Mouse (Mus musculus) myocyte (in vitro differentiated cells): Measurements from ENCODE around the gene Cpne4. TPM values are rescaled to one million over a fixed set of nuclear protein-coding genes. Genes with fewer than 3 reads are reported as not detected.

Experiments used
- H3K27me3 ChIP-seq: one replicate; pipeline ENCODE4 v1.6.1; 2011; ENCODE audit not compliant: control insufficient read depth, insufficient read depth, insufficient read length
- H3K36me3 ChIP-seq: one replicate; pipeline ENCODE4 v1.6.1; 2011; ENCODE audit not compliant: control insufficient read depth, insufficient read depth
- H3K4me2 ChIP-seq: one replicate; pipeline ENCODE4 v1.6.1; 2011; ENCODE audit warnings: low read depth, control low read depth
- H3K4me3 ChIP-seq: one replicate; pipeline ENCODE4 v1.5.1; 2011; ENCODE audit warnings: mild to moderate bottlenecking, control low read depth, moderate library complexity
- H3K79me2 ChIP-seq: one replicate; pipeline ENCODE4 v1.6.1; 2011; ENCODE audit not compliant: control insufficient read depth, insufficient read depth
- H3ac ChIP-seq: one replicate; pipeline ENCODE4 v1.6.1; 2011; ENCODE audit not compliant: control insufficient read depth, insufficient read length
- CEBPB ChIP-seq: IDR thresholded peaks from 2 replicates; pipeline ENCODE4 v1.6.1; 2011; ENCODE audit warnings: mild to moderate bottlenecking, moderate library complexity; ENCODE audit not compliant: poor library complexity, insufficient read depth, severe bottlenecking
- E2F4 ChIP-seq: IDR thresholded peaks from one replicate; pipeline ENCODE4 v1.6.1; 2011; ENCODE audit warnings: mild to moderate bottlenecking, control low read depth, moderate library complexity; ENCODE audit not compliant: insufficient read depth
- MAX ChIP-seq: IDR thresholded peaks from one replicate; pipeline ENCODE4 v1.6.1; 2011; ENCODE audit warnings: low read depth, mild to moderate bottlenecking, control low read depth
- MYOD1 ChIP-seq, 3 experiments: IDR thresholded peaks; one replicate each; pipeline ENCODE4 v1.6.1; 2011; ENCODE audit warnings: control low read depth in 2 of 3, low read depth in 2 of 3, mild to moderate bottlenecking in 2 of 3, moderate library complexity in 1 of 3; ENCODE audit not compliant: insufficient read length in 2 of 3, control insufficient read depth in 1 of 3
- MYOG ChIP-seq, 3 experiments: IDR thresholded peaks; one replicate each; pipeline ENCODE4 v1.6.1; 2011; ENCODE audit warnings: control low read depth in 2 of 3, low read depth in 2 of 3, mild to moderate bottlenecking in 2 of 3; ENCODE audit not compliant: insufficient read length in 2 of 3, control insufficient read depth in 1 of 3, insufficient read depth in 1 of 3
- POLR2A ChIP-seq: IDR thresholded peaks from one replicate; pipeline ENCODE4 v1.6.1; 2011; ENCODE audit warnings: low read depth, mild to moderate bottlenecking, control low read depth, moderate library complexity; ENCODE audit not compliant: insufficient read length
- POLR2AphosphoS2 ChIP-seq: IDR thresholded peaks from one replicate; pipeline ENCODE4 v1.6.1; 2011; ENCODE audit warnings: low read depth, control low read depth; ENCODE audit not compliant: insufficient read length
- REST ChIP-seq: IDR thresholded peaks from one replicate; pipeline ENCODE4 v1.6.1; 2011; ENCODE audit warnings: mild to moderate bottlenecking, control low read depth, moderate library complexity; ENCODE audit not compliant: insufficient read depth, insufficient read length
- SRF ChIP-seq: IDR thresholded peaks from one replicate; pipeline ENCODE4 v1.6.1; 2011; ENCODE audit warnings: low read depth; ENCODE audit not compliant: control insufficient read depth, insufficient read length
- TCF12 ChIP-seq: IDR thresholded peaks from one replicate; pipeline ENCODE4 v1.6.1; 2011; ENCODE audit warnings: mild to moderate bottlenecking, control low read depth; ENCODE audit not compliant: poor library complexity, insufficient read depth, severe bottlenecking
- TCF3 ChIP-seq: IDR thresholded peaks from one replicate; pipeline ENCODE4 v1.6.1; 2011; ENCODE audit warnings: low read depth, control low read depth; ENCODE audit not compliant: insufficient read length
- USF1 ChIP-seq: IDR thresholded peaks from one replicate; pipeline ENCODE4 v1.6.1; 2011; ENCODE audit warnings: low read depth, mild to moderate bottlenecking, control low read depth, moderate library complexity
- polyA plus RNA-seq: library from polyadenylated mRNA; unstranded; fragments of >200 nt; fragmentation: generic; extraction: Trizol; gene quantifications from one replicate; pipeline ENCODE4 v1.2.1, GENCODE M21; 2012; ENCODE audit warnings: missing spikeins

The Cpne4 gene
- polyA plus RNA-seq, 1 experiment, result not detected

GRCm38 (mm10) chr9:104710831-104711230 is 163.7 kb downstream of the Cpne4 start:
- no peak overlapping the region for H3K4me2 ChIP-seq
- no peak for TF ChIP-seq POLR2AphosphoS2
- TF ChIP-seq REST, result no peak
- TF ChIP-seq USF1, result no peak
- TF ChIP-seq MYOG (IDR thresholded peaks at IDR 0.05; ENCODE audit: control insufficient read depth in 1 of 3, insufficient read depth in 1 of 3, insufficient read length in 2 of 3, low read depth in 2 of 3), result no peak
- no peak for TF ChIP-seq SRF
- no peak for TF ChIP-seq MYOD1 (IDR thresholded peaks at IDR 0.05; ENCODE audit: control insufficient read depth in 1 of 3, insufficient read length in 2 of 3, low read depth in 2 of 3)
- no peak for TF ChIP-seq TCF12
- no peak for TF ChIP-seq TCF3
- TF ChIP-seq CEBPB, result no peak
- TF ChIP-seq E2F4, result no peak
- no peak for TF ChIP-seq POLR2A
- TF ChIP-seq MAX, result no peak
- H3ac ChIP-seq, result no peak overlapping the region
- H3K27me3 ChIP-seq, result no peaks in the 10 kb centered on the region
- H3K36me3 ChIP-seq, result no peaks in the 10 kb centered on the region
- H3K79me2 ChIP-seq, result no peaks in the 10 kb centered on the region
- no peak overlapping the region for H3K4me3 ChIP-seq

- no peaks in the 10 kb centered on the region for H3K36me3 ChIP-seq
- no peaks in the 10 kb centered on the region for H3K27me3 ChIP-seq
- TF ChIP-seq POLR2AphosphoS2, result no peak
- H3K79me2 ChIP-seq, result no peaks in the 10 kb centered on the region
- H3ac ChIP-seq, result no peak overlapping the region
- no peak overlapping the region for H3K4me2 ChIP-seq
- no peak overlapping the region for H3K4me3 ChIP-seq
These were observed 178.2 kb downstream of the Cpne4 start for GRCm38 (mm10) chr9:104725311-104725710.

GRCm38 (mm10) chr9:104742661-104743380 is 195.7 kb downstream of the Cpne4 start:
- Histone ChIP-seq H3K27me3 (no peaks in the 10 kb centered on the region), H3ac (no peak overlapping the region), H3K4me3 (no peak overlapping the region), H3K79me2 (no peaks in the 10 kb centered on the region), H3K4me2 (no peak overlapping the region), H3K36me3 (no peaks in the 10 kb centered on the region)
- TF ChIP-seq REST, result no peak
- no peak for TF ChIP-seq SRF
- TF ChIP-seq E2F4, result no peak
- no peak for TF ChIP-seq USF1
- TF ChIP-seq TCF12, result no peak
- TF ChIP-seq CEBPB, result no peak
- TF ChIP-seq POLR2AphosphoS2, result no peak
- TF ChIP-seq POLR2A, result no peak

- H3K4me2 ChIP-seq, result no peak overlapping the region
- TF ChIP-seq MYOG (IDR thresholded peaks at IDR 0.05; ENCODE audit: control insufficient read depth in 1 of 3, insufficient read depth in 1 of 3, insufficient read length in 2 of 3, low read depth in 2 of 3) (no peak), POLR2AphosphoS2 (no peak), TCF12 (no peak), CEBPB (no peak), USF1 (no peak), MAX (no peak), E2F4 (no peak), POLR2A (no peak), MYOD1 (IDR thresholded peaks at IDR 0.05; ENCODE audit: control insufficient read depth in 1 of 3, insufficient read length in 2 of 3, low read depth in 2 of 3) (no peak), SRF (no peak)
- no peaks in the 10 kb centered on the region for H3K36me3 ChIP-seq
- no peak overlapping the region for H3ac ChIP-seq
- H3K79me2 ChIP-seq, result no peaks in the 10 kb centered on the region
- no peaks in the 10 kb centered on the region for H3K27me3 ChIP-seq
- no peak overlapping the region for H3K4me3 ChIP-seq
These were observed 208.4 kb downstream of the Cpne4 start for GRCm38 (mm10) chr9:104755519-104755918.

GRCm38 (mm10) chr9:104760031-104760430 is 212.9 kb downstream of the Cpne4 start:
- Histone ChIP-seq H3K4me3 (no peak overlapping the region), H3K27me3 (no peaks in the 10 kb centered on the region), H3K36me3 (no peaks in the 10 kb centered on the region), H3ac (no peak overlapping the region), H3K79me2 (no peaks in the 10 kb centered on the region), H3K4me2 (no peak overlapping the region)
- TF ChIP-seq CEBPB, result no peak
- no peak for TF ChIP-seq MAX
- TF ChIP-seq E2F4, result no peak
- TF ChIP-seq SRF, result no peak
- TF ChIP-seq MYOG (IDR thresholded peaks at IDR 0.05; ENCODE audit: control insufficient read depth in 1 of 3, insufficient read depth in 1 of 3, insufficient read length in 2 of 3, low read depth in 2 of 3), result no peak
- TF ChIP-seq TCF12, result no peak
- TF ChIP-seq USF1, result no peak
- TF ChIP-seq POLR2AphosphoS2, result no peak
- no peak for TF ChIP-seq TCF3
- TF ChIP-seq REST, result no peak
- no peak for TF ChIP-seq POLR2A
- TF ChIP-seq MYOD1 (IDR thresholded peaks at IDR 0.05; ENCODE audit: control insufficient read depth in 1 of 3, insufficient read length in 2 of 3, low read depth in 2 of 3), result no peak
